Mouse (Mus musculus) C2C12 (cell line): ENCODE data around the gene Gm6337. TPM values are rescaled to one million over a fixed set of nuclear protein-coding genes. Genes with fewer than 3 reads are reported as not detected.
"Not testable (repeated sequence)": the region's sequence is repeated elsewhere in the genome, so short reads cannot be mapped to it uniquely, and the experiment has no call there.

Experiments used
- H3K27me3 ChIP-seq: one replicate; pipeline ENCODE4 v1.6.1; 2011; ENCODE audit not compliant: control insufficient read depth, insufficient read depth, insufficient read length
- H3K36me3 ChIP-seq: one replicate; pipeline ENCODE4 v1.6.1; 2011; ENCODE audit not compliant: control insufficient read depth, insufficient read depth
- H3K4me3 ChIP-seq: one replicate; pipeline ENCODE4 v1.5.1; 2011; ENCODE audit warnings: mild to moderate bottlenecking, control low read depth; ENCODE audit not compliant: poor library complexity, insufficient read depth, severe bottlenecking
- H3K79me2 ChIP-seq: one replicate; pipeline ENCODE4 v1.6.1; 2011; ENCODE audit not compliant: control insufficient read depth, insufficient read depth
- H3K79me3 ChIP-seq: one replicate; pipeline ENCODE4 v1.6.1; 2011; ENCODE audit warnings: low read depth, control low read depth
- H3ac ChIP-seq: one replicate; pipeline ENCODE3; 2011; ENCODE audit warnings: low read depth; ENCODE audit not compliant: control insufficient read depth, insufficient read length
- long read RNA-seq, 2 experiments: library from polyadenylated mRNA; unstranded; transcript quantifications; one replicate each; pipeline ENCODE4 v2.0.0; 2019 to 2020
- polyA plus RNA-seq: library from polyadenylated mRNA; unstranded; fragments of >200 nt; fragmentation: generic; extraction: Trizol; gene quantifications from one replicate; pipeline ENCODE4 v1.2.1, GENCODE M21; 2012; ENCODE audit warnings: missing spikeins

The Gm6337 gene
- not detected for polyA plus RNA-seq
- long read RNA-seq, experiment 1 = 0 reads
- long read RNA-seq, experiment 2 = 0 reads

GRCm38 (mm10) chr14:6058167-6058566, at the start of gene Gm6337:
Gene Gm6337, minus strand, starts transcription at chr14:6058267.
- H3K79me2 ChIP-seq, H3ac ChIP-seq, H3K79me3 ChIP-seq, H3K36me3 ChIP-seq, H3K4me3 ChIP-seq, H3K27me3 ChIP-seq: not testable (repeated sequence)

GRCm38 (mm10) chr14:6107500-6107899, 49.4 kb upstream of the Gm6337 start:
- H3K4me3 ChIP-seq, H3K79me3 ChIP-seq, H3K79me2 ChIP-seq, H3ac ChIP-seq, H3K27me3 ChIP-seq, H3K36me3 ChIP-seq: not testable (repeated sequence)

- not testable (repeated sequence) for H3K36me3 ChIP-seq, H3K27me3 ChIP-seq, H3K79me3 ChIP-seq, H3ac ChIP-seq, H3K79me2 ChIP-seq, H3K4me3 ChIP-seq
Measured at GRCm38 (mm10) chr14:6093842-6094241, 35.8 kb upstream of the Gm6337 start, which contains the start of gene Gm8206. Gene Gm8206, minus strand, starts transcription at chr14:6093942.

Other genes with a start within 250 kb of the Gm6337 start
- not detected for gene Gm3424, start 227.9 kb downstream of the Gm6337 start, polyA plus RNA-seq
- gene Gm8237, start 177.9 kb downstream of the Gm6337 start, polyA plus RNA-seq = not detected
- not detected for gene Gm3248, start 96.5 kb downstream of the Gm6337 start, polyA plus RNA-seq
- gene Gm3453, start 79.1 kb downstream of the Gm6337 start, polyA plus RNA-seq = not detected
- not detected for gene Gm8206, start 35.7 kb upstream of the Gm6337 start, polyA plus RNA-seq
- not detected for gene Gm3468, start 50.4 kb upstream of the Gm6337 start, polyA plus RNA-seq
- gene Gm3476, start 67.5 kb upstream of the Gm6337 start, polyA plus RNA-seq = not detected
- gene Gm21560, start 161.0 kb upstream of the Gm6337 start, polyA plus RNA-seq = not detected
- not detected for gene Gm3411, start 229.0 kb upstream of the Gm6337 start, polyA plus RNA-seq
- not detected for gene Gm21103, start 246.6 kb upstream of the Gm6337 start, polyA plus RNA-seq